Mouse (Mus musculus) c-Kit-positive CD71-negative TER-119-negative erythroid progenitor cells, embryonic 14.5 days (primary cell): ENCODE data around the gene Mettl7a3.
"Not testable (repeated sequence)": the region's sequence is repeated elsewhere in the genome, so short reads cannot be mapped to it uniquely, and the experiment has no call there.

Experiments
- DNase-seq: peaks from one replicate; pipeline ENCODE4 v3.0.0-alpha.2; 2013; ENCODE audit warnings: low read depth

Gene Mettl7a3

DNA sequence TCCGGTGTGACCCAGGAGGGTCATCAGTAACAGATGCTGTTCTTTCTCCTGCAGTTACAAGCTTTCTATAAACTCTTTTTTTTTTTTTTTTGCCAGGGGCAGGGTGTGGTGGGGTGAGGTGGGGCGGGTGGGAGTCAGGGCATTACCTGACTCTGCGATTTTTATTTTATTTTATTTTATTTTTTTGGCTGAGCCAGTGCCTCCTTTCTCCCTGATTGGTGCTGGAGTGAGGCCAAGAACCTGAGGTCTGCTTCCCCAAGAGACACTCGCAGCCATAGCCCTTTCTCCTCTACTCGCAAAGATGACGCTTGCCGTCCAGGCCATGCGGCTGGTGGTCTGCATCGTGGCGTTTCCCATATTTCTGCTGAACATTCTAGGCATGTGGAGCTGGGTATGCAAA is at the start of gene Mettl7a3:
Mettl7a3 (plus strand) TSS at position 301 of the 400 bp plus-strand sequence.
- DNase-seq, result no peak

GRCm38 (mm10) chr15:100288980-100289379 is 45.7 kb upstream of the Mettl7a3 start:
- DNase-seq, result no peak

DNA sequence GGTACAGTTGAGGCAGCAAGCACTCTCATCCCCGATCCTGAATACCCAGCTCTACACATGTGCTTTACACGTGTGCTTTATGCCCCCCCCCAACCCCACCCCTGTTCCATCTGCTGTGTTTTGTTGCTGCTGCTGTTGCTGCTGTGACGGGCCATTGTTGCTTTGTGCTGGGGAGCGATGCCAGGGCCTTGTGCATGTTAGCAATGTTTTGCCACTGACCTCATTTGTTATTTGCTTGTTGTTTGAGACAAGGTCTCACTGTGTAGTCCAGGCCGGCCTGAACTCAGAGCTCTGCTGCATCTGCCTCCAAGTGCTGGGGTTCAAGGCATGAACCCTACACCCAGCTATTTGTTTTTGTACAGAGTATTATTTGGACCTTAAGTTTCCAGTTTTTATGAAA is 43.9 kb upstream of the Mettl7a3 start:
- no peak for DNase-seq

GRCm38 (mm10) chr15:100292326-100292725 is 42.4 kb upstream of the Mettl7a3 start:
- no peak for DNase-seq

DNA sequence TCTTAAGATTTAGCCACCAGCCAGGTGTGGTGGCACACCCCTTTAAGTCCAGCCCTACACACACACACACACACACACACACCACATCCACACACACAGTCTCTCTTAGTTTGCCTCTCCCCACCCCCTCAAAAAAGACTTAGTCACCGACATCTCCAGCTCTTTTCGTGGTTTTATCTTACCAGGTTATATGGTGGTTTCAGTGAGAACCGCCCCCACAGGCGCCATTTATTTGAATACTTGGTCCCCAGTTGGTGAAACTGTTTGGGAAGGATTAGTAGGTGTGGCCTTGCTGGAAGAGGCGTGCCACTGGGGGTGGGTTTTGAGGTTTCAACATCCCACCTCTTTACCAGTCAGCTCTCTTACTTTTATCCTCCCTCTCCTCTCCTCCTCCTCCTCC is 36.9 kb upstream of the Mettl7a3 start:
- DNase-seq, result no peak

GRCm38 (mm10) chr15:100300499-100300898 is 34.2 kb upstream of the Mettl7a3 start:
- no peak for DNase-seq

- no peak for DNase-seq
Observed at GRCm38 (mm10) chr15:100301556-100301955, 33.2 kb upstream of the Mettl7a3 start.

- DNase-seq, result no peak
Observed at GRCm38 (mm10) chr15:100303428-100304018, 31.2 kb upstream of the Mettl7a3 start.

GRCm38 (mm10) chr15:100304019-100304991 is 30.4 kb upstream of the Mettl7a3 start, which contains the start of gene Mettl7a1:
Mettl7a1 (plus strand) TSS chr15:100304140.
- peak; percentile 60 for DNase-seq

- DNase-seq, result no peak
Observed at GRCm38 (mm10) chr15:100306201-100306600, 28.5 kb upstream of the Mettl7a3 start.

DNA sequence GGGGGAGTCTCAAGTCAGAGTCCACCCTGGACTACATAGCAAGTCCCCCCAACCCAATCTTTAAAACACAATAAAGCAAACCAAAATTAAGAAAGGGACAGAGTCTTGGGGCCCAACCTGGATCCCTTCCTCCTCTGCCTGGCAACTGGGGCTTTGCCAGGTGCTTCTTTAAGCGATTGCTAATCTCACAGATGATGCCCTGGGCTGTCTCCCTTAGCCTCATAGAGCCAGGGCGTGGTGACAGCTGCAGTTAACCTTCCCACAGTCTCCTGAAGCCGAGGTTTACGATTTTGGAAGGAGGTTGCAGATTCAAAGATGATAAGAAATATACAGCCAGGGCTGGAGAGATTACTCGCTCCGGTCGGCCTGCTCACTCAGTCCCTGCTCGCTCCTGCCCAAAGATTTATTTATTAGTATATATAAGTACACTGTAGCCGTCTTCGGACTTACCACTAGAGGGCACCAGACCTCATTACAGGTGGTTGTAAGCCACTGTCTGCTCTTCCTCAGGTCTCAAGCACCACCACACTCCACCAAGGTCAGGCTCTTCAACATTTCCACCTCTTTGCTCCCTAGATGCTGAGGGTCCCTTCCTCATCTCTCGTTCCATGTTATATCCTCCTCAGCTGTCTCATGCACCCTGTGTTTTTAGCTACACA is 27.2 kb upstream of the Mettl7a3 start:
- not testable (repeated sequence) for DNase-seq

GRCm38 (mm10) chr15:100312346-100312745 is 22.4 kb upstream of the Mettl7a3 start:
- DNase-seq, result no peak

DNA sequence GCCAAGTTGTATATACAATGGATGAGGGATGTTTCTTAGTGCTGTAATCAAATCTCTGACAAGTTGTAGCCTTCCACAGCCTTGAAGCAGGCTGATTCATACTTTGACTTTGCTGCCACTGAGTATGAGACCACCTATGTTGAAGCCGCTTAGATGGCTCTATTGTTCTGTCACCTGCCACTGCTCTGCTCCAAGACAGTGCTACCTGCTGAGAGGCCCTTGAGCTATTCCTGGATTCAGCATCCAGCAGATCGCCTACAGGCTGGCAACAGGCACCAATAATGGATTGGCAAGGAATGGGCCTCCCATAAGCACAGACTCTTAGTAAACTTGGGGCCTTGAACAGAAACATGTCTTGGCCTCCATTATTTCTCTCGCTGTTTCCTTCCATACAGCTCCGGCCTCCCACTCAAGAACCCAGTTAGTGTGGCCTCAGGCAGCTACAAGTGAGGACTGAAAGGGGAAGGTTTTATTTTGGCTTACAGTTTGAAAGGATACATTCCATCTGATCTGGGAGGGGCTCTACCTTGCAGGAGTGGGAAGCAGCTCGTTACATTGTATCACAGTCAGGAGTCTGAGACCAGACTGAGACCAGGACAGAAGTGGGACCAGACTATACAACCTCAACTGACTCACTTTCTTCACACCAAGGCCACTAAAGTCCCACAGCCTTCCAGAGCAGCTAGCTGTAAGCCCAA is 20.1 kb upstream of the Mettl7a3 start:
- DNase-seq, result no peak

DNA sequence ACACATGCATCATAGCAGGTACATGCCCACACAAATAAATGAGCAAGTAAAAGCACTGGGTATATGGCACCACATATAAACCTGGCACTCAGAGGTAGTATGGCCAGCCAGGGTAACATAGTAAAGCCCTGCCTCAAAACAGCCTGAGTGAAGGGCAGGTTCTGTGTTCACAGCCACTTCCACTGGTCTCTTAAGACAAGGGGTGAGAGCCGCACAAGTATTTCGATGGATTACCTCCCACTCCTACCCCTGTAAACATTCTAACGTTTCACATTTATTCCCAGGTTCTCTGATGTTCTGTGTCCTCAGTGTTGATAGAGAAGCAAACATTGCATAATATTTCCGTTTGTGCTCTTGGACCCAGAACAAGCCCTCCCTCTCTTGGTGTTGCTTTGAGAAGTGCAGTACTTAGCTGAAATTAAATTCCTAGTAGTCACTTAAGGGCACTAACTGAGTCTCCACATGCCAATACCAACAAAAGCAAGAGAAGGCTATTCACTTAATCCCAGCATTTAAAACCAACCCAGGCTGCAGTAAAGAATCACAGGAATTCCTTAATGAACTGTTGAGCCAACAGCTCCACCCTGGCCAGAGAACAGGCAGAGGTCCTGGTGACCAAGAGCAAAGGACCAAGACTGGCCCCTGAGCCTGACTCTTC is 16.6 kb upstream of the Mettl7a3 start:
- DNase-seq, result not testable (repeated sequence)

- DNase-seq, result no peak
Observed at GRCm38 (mm10) chr15:100319884-100320283, 14.8 kb upstream of the Mettl7a3 start.

GRCm38 (mm10) chr15:100320295-100320905 is 14.3 kb upstream of the Mettl7a3 start:
- no peak for DNase-seq

- no peak for DNase-seq
Observed at GRCm38 (mm10) chr15:100321134-100321533, 13.6 kb upstream of the Mettl7a3 start.

DNA sequence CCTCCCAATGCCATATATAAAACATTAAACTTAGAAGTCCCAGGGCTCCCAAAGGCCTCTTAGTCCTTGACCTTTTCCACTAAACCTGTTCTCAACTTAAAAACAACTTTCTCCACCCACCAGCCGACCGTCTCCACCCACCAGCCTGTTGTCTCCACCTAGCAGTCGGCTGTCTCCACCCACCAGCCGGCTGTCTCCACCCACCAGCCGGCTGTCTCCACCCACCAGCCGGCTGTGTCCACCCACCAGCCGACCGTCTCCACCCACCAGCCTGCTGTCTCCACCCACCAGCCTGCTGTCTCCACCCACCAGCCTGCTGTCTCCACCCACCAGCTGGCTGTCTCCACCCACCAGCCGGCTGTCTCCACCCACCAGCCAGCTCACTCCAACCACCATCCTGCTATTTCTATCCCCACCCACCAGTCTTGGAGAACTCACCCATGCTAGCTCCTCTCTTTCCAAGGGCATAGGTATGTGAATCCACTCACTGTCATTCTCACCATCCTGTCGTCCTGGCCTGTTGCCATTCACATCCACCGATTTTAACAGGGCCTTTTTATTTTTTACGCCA is 10.6 kb upstream of the Mettl7a3 start:
- no peak for DNase-seq

DNA sequence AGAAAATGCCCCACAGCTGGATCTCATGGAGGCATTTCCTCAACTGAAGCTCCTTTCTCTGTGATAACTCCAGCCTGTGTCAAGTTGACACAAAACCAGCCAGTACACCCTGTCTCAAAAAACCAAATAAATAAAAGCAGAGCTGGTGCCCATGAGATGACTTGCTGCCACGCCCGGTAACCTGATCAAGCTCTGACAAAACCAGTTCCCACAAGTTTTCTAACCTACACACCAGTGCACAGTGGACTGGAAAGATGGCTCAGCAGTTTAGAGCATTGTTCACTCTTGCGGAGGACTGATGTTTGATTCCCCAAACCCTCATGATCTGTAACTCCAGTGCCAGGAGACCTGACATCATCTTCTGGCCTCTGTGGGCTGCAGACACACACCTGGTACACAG is 9.5 kb upstream of the Mettl7a3 start:
- no peak for DNase-seq

DNA sequence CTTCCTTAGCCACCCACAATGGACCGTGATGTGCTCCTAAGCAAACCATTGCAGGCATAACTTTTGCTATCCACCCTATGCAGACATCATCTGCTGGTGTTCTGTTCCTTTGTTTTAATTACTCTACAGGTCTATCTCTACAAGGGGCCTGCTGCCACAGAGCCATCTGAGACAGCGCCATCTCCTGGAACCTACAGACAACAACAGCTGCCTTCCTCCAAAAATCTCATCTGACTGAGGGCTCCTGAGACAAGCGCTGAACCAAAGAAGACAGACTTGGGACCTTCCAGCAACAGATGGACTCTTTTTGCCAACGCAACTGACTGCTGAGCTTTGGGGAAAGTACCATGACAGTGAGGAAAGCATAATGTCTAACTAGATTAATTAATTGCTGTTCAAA is 6.6 kb upstream of the Mettl7a3 start:
- not testable (repeated sequence) for DNase-seq

DNA sequence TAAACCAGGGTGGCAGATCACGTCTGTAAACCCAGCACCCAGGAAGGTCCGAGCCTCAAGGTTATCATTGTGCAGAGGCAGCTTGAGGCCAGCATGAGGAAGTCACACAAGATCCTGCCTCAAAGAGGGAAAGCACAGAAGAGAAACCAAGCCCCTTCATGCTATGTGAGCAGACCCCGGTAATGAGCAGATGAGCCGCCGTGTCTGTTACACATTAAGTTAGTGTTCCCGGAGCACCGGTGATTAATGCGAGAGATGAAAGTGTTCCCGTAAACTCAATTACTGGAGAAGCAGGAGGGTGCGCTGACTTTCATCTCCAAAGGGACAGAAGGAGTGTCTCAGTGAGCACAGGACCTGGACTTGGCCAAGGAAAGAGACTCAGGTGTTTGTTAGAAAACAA is 5.4 kb upstream of the Mettl7a3 start:
- DNase-seq, result not testable (repeated sequence)
